Mouse (Mus musculus) olfactory bulb, adult 2 months (tissue): ENCODE results near the gene Ccdc157.

Experiments
- CTCF ChIP-seq: fragments of 200-500 bp; IDR thresholded peaks from 2 replicates; pipeline ENCODE4 v1.5.1; 2012; ENCODE audit warnings: low read depth, mild to moderate bottlenecking, low read length, moderate library complexity; ENCODE audit not compliant: insufficient read depth
- POLR2A ChIP-seq: fragments of 200-500 bp; IDR thresholded peaks from 2 replicates; pipeline ENCODE4 v1.6.1; 2012; ENCODE audit warnings: mild to moderate bottlenecking, low read depth, low read length, moderate library complexity; ENCODE audit not compliant: insufficient read depth

DNA sequence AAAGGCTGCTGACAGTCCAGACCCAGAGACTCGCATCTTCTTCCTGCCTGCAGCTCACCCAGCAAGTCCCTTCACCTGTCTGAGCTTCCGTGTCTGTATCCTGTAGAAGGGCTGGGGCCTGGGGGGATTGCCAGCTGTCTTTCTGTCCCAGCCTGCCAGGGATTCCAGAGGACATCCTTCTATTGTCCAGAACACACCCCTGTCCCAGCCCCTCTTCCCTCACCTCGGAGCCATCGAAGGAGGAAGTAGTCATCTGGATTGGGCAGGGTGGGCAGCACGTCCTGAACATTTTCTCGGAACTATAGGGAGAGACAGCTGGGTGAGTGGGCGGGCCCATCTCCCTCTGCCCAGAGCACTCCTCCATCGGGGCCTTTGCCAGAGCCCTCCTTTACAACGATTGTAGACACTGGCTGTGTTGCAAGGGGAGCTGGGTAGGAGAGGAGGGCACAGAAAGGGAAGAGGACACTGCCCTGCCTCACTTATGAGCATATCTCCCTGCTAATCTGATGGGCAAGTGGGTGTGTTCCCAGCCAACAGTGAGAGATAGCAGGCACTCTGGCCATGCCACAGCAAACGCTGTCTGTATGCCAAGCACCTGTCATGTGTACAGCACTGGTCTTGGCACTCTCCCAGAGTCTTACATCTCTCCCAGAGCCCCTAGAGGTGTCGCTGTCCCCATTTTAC, 43.5 kb downstream of the Ccdc157 start:
- TF ChIP-seq POLR2A (no peak), CTCF (no peak)
